Mouse (Mus musculus) neutrophil, adult 5-6 weeks (primary cell): ENCODE measurements around the gene 1700010B08Rik. TPM values are rescaled to one million over a fixed set of nuclear protein-coding genes. Genes with fewer than 3 reads are reported as not detected.

Experiments used
- ATAC-seq: fragments of 151-379, 151-347 bp; 2 replicates; pipeline ENCODE4 v1.8.0; 2017; ENCODE audit warnings: mild to moderate bottlenecking, moderate TSS enrichment; ENCODE audit not compliant: insufficient number of reproducible peaks, poor library complexity, low FRiP score, severe bottlenecking; ENCODE audit errors: extremely low read depth
- total RNA-seq: library from RNA; stranded (forward); fragments of 200-1000 nt; gene quantifications from 2 replicates; pipeline ENCODE4 v1.2.3, GENCODE M21; 2017

Gene 1700010B08Rik
- total RNA-seq, 1 experiment from 2014 or later, result not detected

DNA sequence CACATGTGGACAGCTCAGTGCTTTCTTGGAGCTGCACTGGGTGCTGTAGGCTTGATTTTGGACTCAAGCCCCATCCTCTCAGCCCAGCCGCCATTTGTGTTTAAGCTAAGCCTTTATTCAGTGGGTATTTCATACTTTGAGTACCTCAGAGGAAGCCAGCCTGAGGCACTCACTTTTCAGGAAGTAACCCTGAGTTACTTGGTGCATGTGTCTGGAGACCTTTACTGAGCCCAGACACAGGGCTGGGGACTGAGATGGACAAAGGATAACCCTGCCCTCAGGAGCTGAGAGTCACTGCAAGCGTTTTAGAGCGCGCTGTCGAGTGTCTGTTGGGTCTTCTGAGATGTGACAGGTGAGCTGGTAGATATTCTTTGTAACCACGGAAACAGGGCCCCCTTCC, 41.4 kb downstream of the 1700010B08Rik start:
- no peak for ATAC-seq

DNA sequence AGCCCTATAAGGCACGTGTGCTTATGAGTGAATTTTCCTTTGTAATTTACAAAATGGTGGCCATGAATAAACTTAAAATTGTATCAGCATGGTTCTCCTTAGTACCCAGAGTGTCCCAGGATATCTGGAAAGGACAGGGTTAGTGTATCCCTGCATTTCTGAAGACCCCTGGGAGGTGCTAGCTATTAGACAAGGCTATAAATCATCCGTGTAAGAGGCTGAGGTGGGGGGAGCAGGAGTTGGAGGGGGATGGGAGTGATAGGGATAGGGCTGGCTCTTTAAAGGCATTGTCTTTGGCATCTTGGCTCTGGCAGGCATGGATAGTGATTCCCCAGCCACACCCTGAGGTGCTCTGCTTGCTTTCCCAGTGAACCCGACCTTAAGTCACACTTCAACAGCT, 45.4 kb downstream of the 1700010B08Rik start:
- ATAC-seq, result no peak

DNA sequence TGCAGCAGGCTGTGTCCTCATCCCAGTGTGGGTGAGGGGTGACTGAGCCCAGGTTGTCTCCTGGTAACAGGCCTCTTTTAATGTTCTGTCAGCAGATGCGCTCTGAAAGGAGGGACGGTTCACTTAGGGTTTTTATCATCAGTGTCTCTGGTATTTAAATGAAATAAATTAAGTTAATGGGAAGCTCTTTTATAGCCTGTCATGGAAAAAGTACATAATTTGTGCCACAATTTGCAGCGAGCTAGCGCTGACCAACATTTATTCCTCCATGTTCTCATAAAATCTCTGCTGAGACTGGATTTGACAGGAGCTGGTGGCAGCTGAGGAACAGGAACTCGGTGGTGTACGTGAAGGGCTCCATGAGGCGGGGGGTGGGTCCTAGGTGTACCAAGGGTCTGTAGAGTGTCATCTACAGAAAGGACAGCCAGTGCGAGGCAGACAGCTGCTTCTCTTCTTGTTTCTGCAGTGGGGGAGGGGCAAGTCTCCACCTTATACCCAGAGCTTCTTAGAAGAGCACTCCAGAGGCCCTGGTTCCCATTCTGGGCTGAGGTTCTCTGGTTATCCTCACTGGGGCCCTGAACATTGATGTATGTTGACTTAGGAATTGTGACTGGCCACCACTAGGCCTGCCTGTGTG, 48.9 kb downstream of the 1700010B08Rik start:
- ATAC-seq, result no peak

DNA sequence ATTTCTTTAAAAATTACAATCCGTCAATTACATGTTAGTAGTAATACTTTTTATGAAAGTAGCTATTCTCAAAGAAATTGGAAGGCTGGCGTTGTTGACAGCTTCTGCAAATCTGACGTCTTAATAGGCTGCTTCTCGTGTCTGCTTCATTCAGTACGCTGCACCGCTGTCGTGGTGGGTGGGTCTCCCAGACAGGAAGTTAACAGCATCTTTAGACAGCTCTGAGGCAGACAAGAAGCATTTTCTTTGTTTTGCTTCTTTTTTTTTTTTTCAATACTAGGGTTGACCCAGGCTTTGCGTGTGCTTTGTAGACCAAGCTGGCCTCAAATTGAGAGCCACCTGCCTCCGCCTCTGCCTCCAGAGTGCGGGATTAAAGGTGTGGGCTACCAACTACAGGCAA, 50.0 kb downstream of the 1700010B08Rik start:
- ATAC-seq, result no peak

DNA sequence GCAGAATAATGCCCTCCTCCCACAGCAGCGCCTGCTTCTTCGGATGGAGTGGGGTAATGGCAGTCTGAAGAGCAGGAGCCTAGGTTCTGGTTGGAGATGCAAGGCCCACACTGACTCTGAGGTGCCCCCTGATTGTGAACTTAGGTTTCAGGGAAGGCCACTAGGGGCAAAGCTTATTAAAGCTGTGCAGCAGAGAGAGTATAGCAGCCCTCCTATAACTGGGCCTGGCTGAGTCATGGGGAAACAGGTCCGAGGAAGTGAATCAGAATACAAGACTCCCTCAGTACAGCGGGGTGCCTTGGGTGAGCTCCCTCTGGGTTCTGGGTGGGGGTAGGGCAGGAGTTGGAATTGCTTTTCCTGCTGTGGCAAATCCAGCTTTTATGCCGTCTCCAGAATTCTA, 51.4 kb downstream of the 1700010B08Rik start:
- ATAC-seq, result no peak

Other genes with a start within 250 kb of the 1700010B08Rik start
- gene 1700021F07Rik, start 196.8 kb upstream of the 1700010B08Rik start, total RNA-seq, result not detected in 2 replicates
- gene Ankrd60, start 141.1 kb upstream of the 1700010B08Rik start, total RNA-seq, result not detected in 2 replicates
- gene Rab22a, start 59.7 kb upstream of the 1700010B08Rik start, total RNA-seq, result 15.5 and 18.4 TPM in 2 replicates
- gene Vapb, start 18.1 kb downstream of the 1700010B08Rik start, total RNA-seq, result 65.1 and 68.0 TPM in 2 replicates